Mouse (Mus musculus) bone marrow macrophage, adult 2 months (primary cell): ENCODE measurements at regions not wholly inside any gene's neighbourhood (a gene's known extent, or its start where the extent isn't known, plus 50 kb on each side); places are given as distances from the start of the nearest gene placed in this dataset.

Source experiments
- H3K27ac ChIP-seq: 2 replicates; pipeline ENCODE4 v1.5.1; 2012; ENCODE audit warnings: low read depth, low read length; ENCODE audit not compliant: insufficient read depth
- H3K4me1 ChIP-seq: 2 replicates; pipeline ENCODE4 v1.6.1; 2012; ENCODE audit warnings: low read length; ENCODE audit not compliant: control insufficient read depth, insufficient read depth
- H3K4me3 ChIP-seq: 2 replicates; pipeline ENCODE4 v1.5.1; 2012; ENCODE audit warnings: mild to moderate bottlenecking, low read length, moderate library complexity; ENCODE audit not compliant: insufficient read depth
- CTCF ChIP-seq: IDR thresholded peaks from 2 replicates; pipeline ENCODE4 v1.5.1; 2012; ENCODE audit warnings: low read depth, mild to moderate bottlenecking, low read length, moderate library complexity
- POLR2A ChIP-seq: IDR thresholded peaks from 2 replicates; pipeline ENCODE4 v1.6.1; 2012; ENCODE audit warnings: mild to moderate bottlenecking, low read depth, low read length, borderline replicate concordance

- no peak for TF ChIP-seq CTCF
- no peak for TF ChIP-seq POLR2A
- peak overlapping the region; percentile 54 for H3K4me3 ChIP-seq
- H3K27ac ChIP-seq, result peak overlapping the region; percentile 97
- peaks cover 42% of the 10 kb centered on the region for H3K4me1 ChIP-seq
Measured at GRCm38 (mm10) chr14:102835118-102835769, 147.2 kb downstream of the Kctd12 start.

GRCm38 (mm10) chr14:102828442-102828841 is 154.0 kb downstream of the Kctd12 start:
- H3K27ac ChIP-seq, result peak overlapping the region; percentile 92
- no peak overlapping the region for H3K4me3 ChIP-seq
- TF ChIP-seq CTCF (no peak), POLR2A (no peak)
- peaks cover 34% of the 10 kb centered on the region for H3K4me1 ChIP-seq

DNA sequence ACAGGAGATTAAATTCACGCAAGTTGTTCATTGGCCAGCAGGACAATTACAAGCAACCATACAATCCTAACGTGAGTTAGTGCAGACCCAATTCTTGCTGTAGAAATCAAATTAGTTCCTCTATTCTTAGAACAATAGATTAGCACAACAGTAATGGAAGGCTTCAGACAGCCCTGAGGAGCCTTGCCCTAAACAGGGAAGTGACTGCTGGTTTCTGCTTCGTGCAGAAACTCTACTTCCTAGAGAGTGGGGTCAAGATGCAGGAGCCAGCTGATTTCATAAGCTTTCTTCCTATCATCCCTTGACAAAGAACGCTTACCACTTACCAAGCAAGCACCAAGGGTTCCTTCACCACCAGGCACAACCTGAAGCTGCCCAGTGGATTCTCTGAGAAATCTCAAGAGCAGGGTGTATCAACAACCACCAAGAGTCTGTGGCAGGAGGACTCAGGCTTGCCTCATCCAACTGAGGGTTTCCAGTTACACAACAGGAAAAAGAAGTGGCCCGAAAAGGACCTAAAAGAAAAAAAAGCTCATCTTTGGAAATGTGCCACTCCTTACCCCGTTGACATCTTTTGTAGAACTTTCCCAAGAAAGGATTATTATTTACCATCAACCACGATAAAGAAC is 154.6 kb downstream of the Kctd12 start:
- Histone ChIP-seq H3K4me3 (peak overlapping the region; percentile 29), H3K27ac (peak overlapping the region; percentile 92), H3K4me1 (peaks cover 34% of the 10 kb centered on the region)
- TF ChIP-seq POLR2A, result no peak
- TF ChIP-seq CTCF, result no peak

DNA sequence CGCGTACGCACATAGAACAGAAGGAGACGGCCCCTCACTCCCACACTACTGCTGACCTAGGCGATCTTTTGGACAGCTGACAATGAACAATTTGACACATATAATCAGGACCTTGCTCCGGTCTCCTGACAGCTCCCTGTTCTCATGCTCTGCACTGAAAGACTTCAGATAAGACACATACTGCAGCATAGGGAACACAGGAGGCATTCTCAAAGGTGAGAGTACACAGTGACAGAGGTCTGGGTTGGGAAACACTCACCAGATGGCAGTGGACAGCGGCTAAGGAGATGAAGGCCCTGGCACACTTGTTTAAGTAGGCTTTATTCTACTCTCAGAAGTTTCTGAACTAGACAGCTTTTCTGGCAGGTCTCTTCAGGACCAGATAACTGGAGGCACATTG is 156.9 kb downstream of the Kctd12 start:
- H3K4me1 ChIP-seq, result peaks cover 33% of the 10 kb centered on the region
- no peak for TF ChIP-seq CTCF
- no peak for TF ChIP-seq POLR2A
- H3K4me3 ChIP-seq, result no peak overlapping the region

DNA sequence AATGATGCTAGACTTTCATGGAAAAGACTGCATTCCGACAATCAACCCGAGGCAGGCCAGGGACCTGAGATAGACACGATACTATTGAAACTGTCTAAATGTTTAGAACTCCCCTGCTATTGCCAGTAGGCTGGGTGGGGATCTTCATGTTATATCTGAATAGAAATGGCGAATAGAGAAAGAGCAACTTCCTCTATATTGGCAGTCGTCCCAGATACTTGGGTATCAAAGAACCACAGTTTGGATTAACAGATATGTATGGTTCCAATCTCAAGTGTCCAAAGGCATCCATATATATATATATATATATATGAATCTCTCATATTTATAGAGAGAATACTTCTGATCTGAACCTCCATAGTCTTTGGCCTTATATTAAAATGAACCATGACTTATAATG is 161.8 kb downstream of the Kctd12 start:
- TF ChIP-seq CTCF, result no peak
- no peak for TF ChIP-seq POLR2A
- no peak overlapping the region for H3K4me3 ChIP-seq
- H3K27ac ChIP-seq, result no peak overlapping the region
- H3K4me1 ChIP-seq, result peaks cover 9% of the 10 kb centered on the region

More for the DNA sequence above, 156.9 kb downstream of the Kctd12 start:
- no peak overlapping the region for H3K27ac ChIP-seq

GRCm38 (mm10) chr14:102811678-102812081 is 170.8 kb downstream of the Kctd12 start:
- Histone ChIP-seq H3K27ac (no peak overlapping the region), H3K4me3 (no peak overlapping the region), H3K4me1 (peaks cover 29% of the 10 kb centered on the region)
- TF ChIP-seq POLR2A (no peak), CTCF (no peak)

- Histone ChIP-seq H3K4me3 (no peak overlapping the region), H3K27ac (peak overlapping the region; percentile 41; the same call in 1 of the 2 replicates)
Measured at GRCm38 (mm10) chr14:102811022-102811421, 171.4 kb downstream of the Kctd12 start.

GRCm38 (mm10) chr14:102810121-102810921 is 172.1 kb downstream of the Kctd12 start:
- Histone ChIP-seq H3K27ac (peak overlapping the region; percentile 68), H3K4me3 (peak overlapping the region; percentile 27), H3K4me1 (peaks cover 35% of the 10 kb centered on the region)
- TF ChIP-seq POLR2A (no peak), CTCF (peak; percentile 19; the same call in 1 of the 2 replicates)

More at GRCm38 (mm10) chr14:102811022-102811421, 171.4 kb downstream of the Kctd12 start:
- TF ChIP-seq POLR2A (no peak), CTCF (no peak)
- H3K4me1 ChIP-seq, result peaks cover 34% of the 10 kb centered on the region

DNA sequence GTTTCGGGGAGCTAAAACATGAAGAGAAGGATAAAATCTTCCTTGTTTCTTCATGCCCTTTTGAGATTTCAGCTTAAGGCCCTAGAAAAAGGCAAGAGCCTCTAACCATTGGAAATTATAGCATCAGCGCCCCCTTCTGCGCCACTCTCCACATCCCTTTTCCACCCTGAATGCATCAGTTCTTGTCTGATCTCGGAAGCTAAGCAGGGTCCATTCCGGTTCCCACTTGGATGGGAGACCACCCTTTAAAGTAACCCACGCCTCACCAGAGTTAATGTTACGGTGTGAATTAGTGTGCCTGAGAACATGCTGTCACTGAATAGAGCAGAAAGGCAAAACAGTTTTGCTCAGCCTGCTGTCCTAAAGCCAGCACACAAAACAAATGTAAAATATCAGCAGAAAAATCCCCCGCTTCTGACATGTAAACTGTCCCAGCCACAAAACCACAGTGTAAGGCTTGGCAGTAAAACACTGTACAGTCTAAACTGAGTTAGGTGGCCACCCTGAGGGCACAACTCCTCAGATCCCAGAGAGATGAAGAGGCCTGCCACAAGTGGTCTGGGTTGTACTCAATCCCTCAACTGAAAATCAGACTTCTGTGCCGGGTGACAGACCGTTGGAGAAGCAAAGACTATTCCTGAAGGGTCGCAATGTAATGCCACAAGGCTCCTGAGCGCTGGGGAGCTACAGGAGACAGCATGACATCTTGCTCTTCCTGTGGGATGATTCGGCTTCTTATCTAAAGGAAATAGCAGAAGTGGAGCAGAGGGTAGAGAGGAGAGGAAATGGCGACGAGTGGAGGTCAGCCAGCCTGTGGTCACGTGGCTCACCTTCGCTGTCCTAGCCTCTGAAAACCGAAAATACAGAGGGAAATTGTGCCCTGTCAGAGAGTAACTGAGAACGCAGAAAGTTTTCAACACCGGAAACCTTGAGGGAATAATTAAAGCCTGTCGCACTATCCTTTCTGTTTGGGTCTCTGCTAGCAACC is 176.2 kb downstream of the Kctd12 start:
- TF ChIP-seq POLR2A (no peak), CTCF (no peak)
- peak overlapping the region; percentile 77 for H3K27ac ChIP-seq

More for the DNA sequence above, 176.2 kb downstream of the Kctd12 start:
- Histone ChIP-seq H3K4me1 (peaks cover 29% of the 10 kb centered on the region), H3K4me3 (peak overlapping the region; percentile 34)
